Mouse (Mus musculus): ENCODE measurements around the gene 4930572O03Rik. TPM values are rescaled to one million over a fixed set of nuclear protein-coding genes. Genes with fewer than 3 reads are reported as not detected.
A peak's percentile ranks its signal among the peaks of the same experiment; 100 is the strongest.
"Not testable (repeated sequence)": the region's sequence is repeated elsewhere in the genome, so short reads cannot be mapped to it uniquely, and the experiment has no call there.

Gene 4930572O03Rik
- not detected in 2 replicates for polyA plus RNA-seq (2015; fragmentation: Nextera tagmentation; extraction: Ambion mirVana)

DNA sequence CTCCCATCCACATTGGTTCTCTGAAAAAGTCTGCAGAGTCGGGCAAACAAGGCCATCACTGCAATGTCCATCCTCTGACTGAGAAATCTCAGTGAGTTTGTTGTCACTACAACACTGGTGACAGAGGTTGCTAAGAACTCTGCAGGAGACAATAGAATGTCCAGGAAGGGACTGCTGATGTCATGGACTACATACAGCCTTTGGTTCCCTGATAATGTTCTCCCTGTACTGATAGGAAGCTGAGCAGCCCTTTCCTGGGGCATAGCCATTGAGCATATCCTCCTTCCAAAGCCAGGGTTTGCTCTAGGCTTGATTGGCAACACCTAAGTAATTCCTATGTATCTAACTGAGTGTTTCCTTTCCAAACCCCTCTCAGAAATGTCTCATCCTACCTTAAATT is at the start of gene 4930572O03Rik:
Gene 4930572O03Rik (minus strand): TSS at position 101 of the 400 bp plus-strand sequence.
- H3K9me3 ChIP-seq = peaks cover 16% of the 10 kb centered on the region
- 76% methylated on average over 1 of the region's 1 CpGs for WGBS
- not testable (repeated sequence) for ATAC-seq

DNA sequence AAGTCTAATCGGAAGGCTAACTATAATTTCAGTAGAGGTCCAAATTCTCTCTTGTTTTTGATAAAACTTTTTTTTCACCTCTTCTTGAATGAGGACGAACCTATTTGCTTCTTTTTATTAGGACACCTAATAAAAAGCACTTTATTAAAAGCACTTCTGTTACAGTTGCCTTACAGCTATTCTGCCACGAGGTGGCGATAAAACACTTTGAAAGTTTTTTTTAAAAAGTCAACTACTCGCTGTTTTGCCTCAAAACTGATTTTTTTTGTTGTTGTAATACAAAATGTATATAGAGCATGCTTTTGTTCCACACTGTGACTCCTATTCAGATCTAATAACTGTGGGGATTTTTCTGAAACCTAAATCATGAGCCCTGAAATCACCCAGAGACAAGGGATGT is 46.0 kb upstream of the 4930572O03Rik start:
- H3K4me2 ChIP-seq (replicated peaks); H3K27me3 ChIP-seq; H3K4me1 ChIP-seq (replicated peaks); H3K9ac ChIP-seq (replicated peaks); H3K9me3 ChIP-seq; H3K36me3 ChIP-seq; ATAC-seq; H3K27ac ChIP-seq; H3K4me3 ChIP-seq (replicated peaks): not testable (repeated sequence)
- WGBS = 26% methylated on average over 5 of the region's 5 CpGs

More for the DNA sequence above, at the start of gene 4930572O03Rik:
- not testable (repeated sequence) for H3K27ac ChIP-seq; H3K4me1 ChIP-seq (replicated peaks); H3K36me3 ChIP-seq; H3K4me3 ChIP-seq (replicated peaks); H3K27me3 ChIP-seq; H3K4me2 ChIP-seq (replicated peaks); H3K9ac ChIP-seq (replicated peaks)

DNA sequence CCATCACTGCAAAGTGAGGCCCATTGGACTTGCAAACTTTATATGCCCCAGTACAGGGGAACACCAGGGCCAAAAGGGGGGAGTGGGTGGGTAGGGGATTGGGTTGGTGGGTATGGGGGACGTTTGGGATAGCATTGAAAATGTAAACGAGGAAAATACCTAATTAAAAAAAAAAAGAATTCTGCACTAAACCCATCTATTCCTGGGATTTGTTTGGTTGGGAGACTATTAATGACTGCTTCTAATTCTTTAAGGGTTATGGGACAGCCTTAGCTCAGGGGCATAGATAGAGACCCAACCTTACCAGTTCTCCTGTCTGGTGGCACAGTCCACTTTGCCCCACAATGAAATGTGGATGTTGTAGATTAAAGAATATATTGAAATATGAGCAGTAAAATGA is 40.9 kb upstream of the 4930572O03Rik start:
- 41% methylated on average over 2 of the region's 2 CpGs for WGBS
- not testable (repeated sequence) for ATAC-seq

DNA sequence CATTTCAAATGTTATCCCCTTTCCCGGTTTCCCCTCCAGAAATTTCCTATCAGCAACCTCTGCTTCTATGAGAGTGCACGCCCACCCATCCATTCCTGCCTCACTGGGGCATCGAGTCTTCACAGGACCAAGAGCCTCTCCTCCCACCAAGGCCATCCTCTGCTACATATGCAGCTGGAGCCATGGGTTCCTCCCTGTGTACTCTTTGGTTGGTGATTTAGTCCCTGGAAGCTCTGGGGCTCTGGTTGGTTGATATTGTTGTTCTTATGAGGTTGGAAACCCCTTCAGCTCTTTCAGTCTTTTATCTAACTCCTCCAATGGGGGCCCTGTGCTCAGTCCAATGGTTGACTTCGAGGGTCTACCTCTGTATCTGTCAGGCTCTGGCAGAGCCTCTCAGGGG is 35.0 kb upstream of the 4930572O03Rik start:
- ATAC-seq; H3K4me1 ChIP-seq (replicated peaks); H3K27ac ChIP-seq; H3K9ac ChIP-seq (replicated peaks); H3K27me3 ChIP-seq; H3K4me3 ChIP-seq (replicated peaks); H3K36me3 ChIP-seq; H3K4me2 ChIP-seq (replicated peaks): not testable (repeated sequence)
- 83% methylated on average over 4 of the region's 4 CpGs for WGBS
- H3K9me3 ChIP-seq = peaks cover 22% of the 10 kb centered on the region; the same call in 1 of the 2 replicates

More for the DNA sequence above, 40.9 kb upstream of the 4930572O03Rik start:
- not testable (repeated sequence) for H3K9me3 ChIP-seq; H3K27me3 ChIP-seq; H3K4me3 ChIP-seq (replicated peaks); H3K27ac ChIP-seq; H3K4me2 ChIP-seq (replicated peaks); H3K36me3 ChIP-seq; H3K9ac ChIP-seq (replicated peaks); H3K4me1 ChIP-seq (replicated peaks)

DNA sequence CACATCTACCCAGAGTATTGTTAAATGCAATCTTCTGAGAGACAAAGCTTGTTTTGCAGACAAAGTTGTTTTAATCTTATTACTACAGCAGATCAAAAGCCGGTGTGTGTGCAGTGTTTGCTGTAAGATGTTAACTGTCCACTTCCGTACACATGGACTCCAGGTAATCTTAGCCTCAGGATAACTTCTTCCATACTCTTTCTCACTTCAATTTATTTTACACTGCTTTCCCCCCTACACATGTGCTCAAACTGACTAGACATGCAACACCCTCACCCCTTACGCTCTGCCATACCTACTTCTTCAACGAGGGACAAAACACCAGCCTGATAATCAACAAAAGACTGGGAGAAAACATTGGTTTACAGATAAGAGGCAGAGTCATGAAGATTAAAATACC is 34.0 kb upstream of the 4930572O03Rik start:
- not testable (repeated sequence) for H3K27ac ChIP-seq; H3K36me3 ChIP-seq; H3K4me2 ChIP-seq (replicated peaks); H3K9ac ChIP-seq (replicated peaks); H3K4me3 ChIP-seq (replicated peaks); H3K4me1 ChIP-seq (replicated peaks); H3K27me3 ChIP-seq
- 72% methylated on average over 4 of the region's 4 CpGs for WGBS
- peaks cover 25% of the 10 kb centered on the region; the same call in 1 of the 2 replicates for H3K9me3 ChIP-seq
- ATAC-seq = peak; percentile 18; the same call in 1 of the 2 replicates

DNA sequence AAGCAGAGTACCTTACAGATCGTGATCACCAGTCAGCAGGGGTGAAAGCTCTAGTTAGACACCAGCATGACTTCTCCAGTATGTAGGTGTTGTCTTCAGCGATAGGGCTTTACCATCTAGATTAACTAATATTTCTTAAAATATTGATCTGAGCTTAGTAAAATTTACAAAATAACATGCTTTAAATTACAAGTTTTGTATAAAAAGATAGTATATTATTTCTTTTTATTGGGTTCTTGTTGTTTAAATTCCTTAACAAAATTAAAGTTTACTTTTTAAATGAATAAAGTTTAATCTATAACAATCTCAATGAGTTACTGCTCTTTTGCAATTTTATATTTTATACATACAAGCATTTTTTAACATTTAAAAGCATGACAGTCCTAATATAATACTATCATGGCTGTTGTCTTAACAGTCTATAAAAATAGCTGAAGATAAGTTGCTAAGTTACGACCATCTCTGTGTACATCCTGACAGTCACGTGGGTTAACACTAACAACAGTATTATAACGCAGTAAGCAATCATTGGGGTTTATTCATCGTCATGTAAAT is 32.9 kb upstream of the 4930572O03Rik start:
- not testable (repeated sequence) for H3K27ac ChIP-seq; H3K9ac ChIP-seq (replicated peaks); H3K36me3 ChIP-seq; H3K4me3 ChIP-seq (replicated peaks); H3K4me1 ChIP-seq (replicated peaks); H3K27me3 ChIP-seq; H3K4me2 ChIP-seq (replicated peaks)
- WGBS = 75% methylated on average over 6 of the region's 6 CpGs
- H3K9me3 ChIP-seq = peaks cover 29% of the 10 kb centered on the region
- peak; percentile 87 for ATAC-seq

DNA sequence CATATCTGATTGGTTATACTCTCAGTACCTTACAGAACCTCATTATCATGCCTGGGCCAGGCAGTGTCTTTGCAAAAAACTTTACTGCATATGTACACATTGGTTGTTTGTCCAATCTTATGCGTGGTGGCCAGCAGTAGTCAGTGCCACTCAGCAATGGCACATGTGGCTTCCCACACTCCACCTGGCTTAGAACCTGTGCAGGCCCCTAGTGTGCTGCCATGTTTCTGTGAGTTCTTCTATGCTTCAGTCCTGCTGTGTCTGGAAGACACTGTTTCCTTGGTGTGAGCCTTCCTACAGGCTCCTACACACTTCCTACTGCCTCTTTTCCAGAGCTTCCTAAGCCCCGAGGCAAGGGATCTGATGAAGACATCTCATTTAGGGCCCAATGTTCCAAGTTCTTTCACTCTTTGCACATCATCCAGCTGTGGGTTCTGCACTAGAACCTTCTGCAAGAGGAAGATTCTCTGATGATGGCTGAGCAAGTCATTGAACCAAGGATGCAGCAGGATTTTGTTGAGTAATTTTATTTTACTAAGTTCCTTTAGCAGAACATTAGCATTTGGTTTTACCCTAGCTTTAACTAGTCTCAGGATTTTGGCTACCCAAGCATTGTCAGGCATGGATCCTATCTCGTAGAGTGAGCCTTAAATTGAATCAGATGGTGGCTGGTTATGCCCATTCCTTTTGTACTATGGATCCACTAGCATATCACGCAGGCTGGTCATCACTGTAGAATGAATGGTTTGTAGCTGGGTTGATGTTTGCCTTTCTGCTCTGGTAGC is 32.2 kb upstream of the 4930572O03Rik start:
- not testable (repeated sequence) for H3K27ac ChIP-seq; H3K4me1 ChIP-seq (replicated peaks); H3K4me2 ChIP-seq (replicated peaks); H3K27me3 ChIP-seq; H3K36me3 ChIP-seq; H3K4me3 ChIP-seq (replicated peaks); H3K9ac ChIP-seq (replicated peaks)
- ATAC-seq = peak; percentile 86
- H3K9me3 ChIP-seq = peaks cover 29% of the 10 kb centered on the region
- WGBS = 61% methylated on average over 4 of the region's 4 CpGs

DNA sequence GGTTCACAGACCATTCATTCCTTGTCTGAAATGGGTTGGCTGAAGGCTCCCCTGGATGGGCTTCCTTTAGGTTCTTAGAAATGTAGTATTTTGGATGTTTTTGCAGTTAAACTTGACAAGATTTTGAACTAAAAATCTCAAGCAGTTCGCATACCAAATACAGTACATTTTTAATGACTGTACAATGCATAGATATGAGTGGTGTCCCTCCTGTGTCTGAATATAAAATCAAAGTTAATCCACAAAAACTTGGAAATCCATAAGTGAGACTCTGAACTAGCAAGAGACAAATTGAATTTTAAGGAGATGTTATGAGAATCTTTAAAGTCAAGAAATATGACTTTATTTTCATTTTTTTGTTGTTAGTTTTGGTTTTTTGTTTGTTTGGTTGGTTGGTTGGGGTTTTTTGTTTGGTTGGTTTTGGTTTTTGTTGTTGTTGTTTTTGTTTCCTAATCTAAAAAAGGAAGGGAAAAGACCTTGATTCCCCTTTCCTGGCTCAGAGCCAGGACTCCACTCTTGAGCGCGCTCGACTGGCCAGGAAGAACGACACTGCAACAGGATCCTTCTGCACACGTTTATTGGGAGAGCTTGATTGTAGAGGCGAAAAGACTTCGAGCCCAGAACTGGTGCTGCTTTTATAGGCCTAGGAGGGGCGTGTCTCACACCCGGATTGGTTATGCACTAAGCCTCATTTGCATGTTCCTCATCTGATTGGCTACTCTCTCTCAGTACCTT is 24.6 kb upstream of the 4930572O03Rik start:
- not testable (repeated sequence) for H3K4me1 ChIP-seq (replicated peaks); ATAC-seq; H3K9ac ChIP-seq (replicated peaks); H3K27ac ChIP-seq; H3K27me3 ChIP-seq; H3K4me2 ChIP-seq (replicated peaks); H3K4me3 ChIP-seq (replicated peaks); H3K36me3 ChIP-seq
- peaks cover 16% of the 10 kb centered on the region for H3K9me3 ChIP-seq
- WGBS = 80% methylated on average over 8 of the region's 10 CpGs

DNA sequence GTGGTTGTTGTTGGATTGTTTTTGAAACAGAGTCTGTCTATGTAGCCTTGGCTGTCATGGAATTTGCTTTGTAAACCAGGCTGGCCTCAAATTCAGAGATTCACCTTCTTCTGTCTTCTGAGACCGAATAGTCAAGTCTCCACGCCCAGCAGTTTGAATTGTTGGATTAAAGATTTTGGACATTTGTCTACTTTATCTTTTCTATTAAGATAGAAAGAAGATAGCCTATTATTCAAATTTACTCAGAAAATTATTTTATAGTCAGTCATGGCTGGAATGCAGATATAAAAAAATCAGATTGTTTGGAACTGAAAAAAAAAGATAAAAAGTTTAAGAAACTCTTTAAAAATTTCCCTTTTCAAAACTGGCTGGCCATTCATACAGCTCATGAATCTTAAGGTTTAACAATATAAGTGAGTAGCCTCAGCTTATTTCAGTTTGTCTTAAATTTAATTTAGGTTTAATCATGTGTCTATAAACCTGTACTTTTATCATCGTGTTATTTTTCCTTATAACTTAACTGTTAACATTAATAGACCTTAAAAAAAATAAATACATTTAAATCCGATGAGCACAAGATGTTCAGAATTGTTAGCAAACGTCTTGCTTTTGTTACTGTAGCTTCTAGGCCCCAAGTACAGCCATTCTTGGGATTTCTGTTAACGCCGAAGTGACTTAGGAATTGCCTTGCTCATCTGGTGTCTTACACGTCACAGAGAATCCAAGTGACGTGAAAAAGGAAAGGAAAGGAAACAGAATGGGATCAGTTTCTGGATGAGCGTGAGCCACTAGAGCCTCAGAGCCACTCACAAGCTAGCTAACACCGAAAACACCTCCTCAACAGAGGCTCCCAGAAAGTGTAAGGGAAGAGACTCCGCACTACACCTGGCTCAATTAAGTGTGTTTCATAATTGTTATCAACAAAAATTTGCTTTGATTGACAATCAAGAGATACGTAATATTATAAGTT is 23.4 kb upstream of the 4930572O03Rik start:
- peak; percentile 66 for ATAC-seq
- H3K9ac ChIP-seq (replicated peaks); H3K27me3 ChIP-seq; H3K27ac ChIP-seq; H3K4me3 ChIP-seq (replicated peaks); H3K4me1 ChIP-seq (replicated peaks); H3K36me3 ChIP-seq; H3K4me2 ChIP-seq (replicated peaks): not testable (repeated sequence)
- WGBS = 67% methylated on average over 13 of the region's 13 CpGs
- peaks cover 11% of the 10 kb centered on the region for H3K9me3 ChIP-seq

DNA sequence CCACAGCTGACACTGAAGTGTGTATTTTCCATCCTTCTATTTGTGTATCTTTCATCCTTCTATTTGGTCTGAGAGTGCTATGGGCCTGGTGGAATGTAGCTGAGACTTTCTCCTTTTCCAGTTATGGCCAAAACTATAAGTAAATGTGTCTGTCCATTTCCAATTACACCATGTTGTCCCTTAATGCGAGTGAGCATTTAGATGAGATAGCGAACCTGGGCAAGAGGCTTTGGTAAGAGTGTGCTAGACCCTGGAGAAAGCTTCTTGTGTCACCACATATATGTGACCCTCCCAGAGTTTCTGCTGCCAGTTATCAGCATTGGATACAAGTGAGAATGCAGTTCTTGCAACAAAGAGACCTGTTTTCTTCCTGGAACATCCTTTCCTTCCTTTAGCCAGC is 22.0 kb upstream of the 4930572O03Rik start:
- not testable (repeated sequence) for H3K4me2 ChIP-seq (replicated peaks); H3K9ac ChIP-seq (replicated peaks); H3K4me1 ChIP-seq (replicated peaks); ATAC-seq; H3K36me3 ChIP-seq; H3K4me3 ChIP-seq (replicated peaks); H3K27ac ChIP-seq; H3K27me3 ChIP-seq
- H3K9me3 ChIP-seq = peaks cover 16% of the 10 kb centered on the region
- 70% methylated on average over 2 of the region's 2 CpGs for WGBS

DNA sequence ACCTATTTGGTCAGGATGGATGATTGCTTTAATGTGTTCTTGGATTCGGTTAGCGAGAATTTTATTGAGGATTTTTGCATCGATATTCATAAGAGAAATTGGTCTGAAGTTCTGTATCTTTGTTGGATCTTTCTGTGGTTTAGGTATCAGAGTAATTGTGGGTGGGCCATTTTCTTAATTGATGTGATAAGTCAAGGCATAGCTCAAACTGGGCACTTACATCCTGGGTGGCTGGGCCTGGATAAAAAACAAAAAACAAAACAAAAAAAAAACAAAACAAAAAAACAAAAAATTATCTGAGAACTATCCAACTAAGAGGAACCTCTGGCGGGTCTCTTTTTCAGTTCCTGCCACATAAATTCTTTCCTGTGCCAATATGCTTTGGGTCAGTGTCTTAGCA is 20.9 kb upstream of the 4930572O03Rik start:
- H3K9ac ChIP-seq (replicated peaks); H3K4me2 ChIP-seq (replicated peaks); H3K27me3 ChIP-seq; H3K4me3 ChIP-seq (replicated peaks); H3K36me3 ChIP-seq; H3K4me1 ChIP-seq (replicated peaks); H3K27ac ChIP-seq: not testable (repeated sequence)
- peak; percentile 83 for ATAC-seq
- H3K9me3 ChIP-seq = peaks cover 25% of the 10 kb centered on the region
- 87% methylated on average over 4 of the region's 4 CpGs for WGBS

All from midbrain, embryonic 13.5 days (tissue).